Mouse (Mus musculus): Measurements from ENCODE around the gene Tulp4.

DNA sequence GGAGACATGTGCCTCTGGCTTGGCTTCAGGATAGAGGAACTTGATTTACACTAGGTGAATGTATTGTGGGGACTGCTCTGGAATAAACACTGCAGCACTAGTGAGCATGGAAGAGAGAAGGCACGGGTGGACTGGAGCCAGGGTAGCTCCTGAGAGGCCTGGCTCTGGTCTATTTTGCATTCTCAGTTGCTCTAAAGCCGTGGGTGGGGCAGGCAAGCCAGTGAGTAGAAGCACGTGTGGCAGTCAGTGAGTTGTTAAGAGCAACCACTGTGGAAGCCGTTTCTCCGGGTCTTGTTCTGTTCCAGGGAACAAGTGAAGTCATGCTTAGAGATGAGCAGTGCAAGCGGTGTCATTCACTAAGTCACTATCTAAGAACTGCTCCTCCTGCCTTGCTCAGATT lies 86.0 kb downstream of the Tulp4 start:
- TF ChIP-seq CTCF (IDR thresholded peaks at IDR 0.05; ENCODE audit: low read depth) (no peak), EP300 (IDR thresholded peaks at IDR 0.05; ENCODE audit: low read depth) (no peak)
